Mouse (Mus musculus) forebrain, embryonic 12.5 days (tissue): ENCODE measurements around the gene Bcat1. TPM values are rescaled to one million over a fixed set of nuclear protein-coding genes. Genes with fewer than 3 reads are reported as not detected.
A peak's percentile ranks its signal among the peaks of the same experiment; 100 is the strongest.

ENCODE experiments used
- ATAC-seq: fragments of 200-750 bp; cut with Nextera tagmentation; 2 replicates; pipeline ENCODE4 v1.8.0; 2017; ENCODE audit warnings: moderate TSS enrichment; ENCODE audit not compliant: low FRiP score
- H3K27ac ChIP-seq: fragments of 300-500 bp; sonication (generic); 2 replicates; pipeline ENCODE4 v1.5.1; 2016; ENCODE audit warnings: mild to moderate bottlenecking
- H3K27me3 ChIP-seq: fragments of 300-500 bp; sonication (generic); 2 replicates; pipeline ENCODE4 v1.6.1; 2016; ENCODE audit warnings: mild to moderate bottlenecking
- H3K36me3 ChIP-seq: fragments of 300-500 bp; sonication (generic); replicated peaks from 2 replicates; pipeline ENCODE4 v1.6.1; 2016; ENCODE audit warnings: mild to moderate bottlenecking
- H3K4me1 ChIP-seq: fragments of 300-500 bp; sonication (generic); 2 replicates; pipeline ENCODE4 v1.6.1; 2016
- H3K4me2 ChIP-seq: fragments of 300-500 bp; sonication (generic); 2 replicates; pipeline ENCODE4 v1.6.1; 2016; ENCODE audit warnings: mild to moderate bottlenecking, moderate library complexity
- H3K4me3 ChIP-seq: fragments of 300-500 bp; sonication (generic); replicated peaks from 2 replicates; pipeline ENCODE4 v1.5.1; 2016; ENCODE audit warnings: mild to moderate bottlenecking
- H3K9ac ChIP-seq: fragments of 300-500 bp; sonication (generic); 2 replicates; pipeline ENCODE4 v1.6.1; 2016; ENCODE audit warnings: mild to moderate bottlenecking
- H3K9me3 ChIP-seq: fragments of 300-500 bp; sonication (generic); 2 replicates; pipeline ENCODE4 v1.6.1; 2016
- WGBS: fragments of 180-500 bp; shearing (Covaris S2); methylation state at CpG from one replicate; pipeline ENCODE4 v1.1.7; 2016; 5-methylcytosine and 5-hydroxymethylcytosine counted together
- polyA plus RNA-seq: library from polyadenylated mRNA; unstranded; fragments of >200 nt; fragmentation: Nextera tagmentation; extraction: Ambion mirVana; gene quantifications from 2 replicates; pipeline ENCODE4 v1.2.1, GENCODE M21; 2016

Bcat1 gene
- polyA plus RNA-seq: 98.9 and 105 TPM in 2 replicates

DNA sequence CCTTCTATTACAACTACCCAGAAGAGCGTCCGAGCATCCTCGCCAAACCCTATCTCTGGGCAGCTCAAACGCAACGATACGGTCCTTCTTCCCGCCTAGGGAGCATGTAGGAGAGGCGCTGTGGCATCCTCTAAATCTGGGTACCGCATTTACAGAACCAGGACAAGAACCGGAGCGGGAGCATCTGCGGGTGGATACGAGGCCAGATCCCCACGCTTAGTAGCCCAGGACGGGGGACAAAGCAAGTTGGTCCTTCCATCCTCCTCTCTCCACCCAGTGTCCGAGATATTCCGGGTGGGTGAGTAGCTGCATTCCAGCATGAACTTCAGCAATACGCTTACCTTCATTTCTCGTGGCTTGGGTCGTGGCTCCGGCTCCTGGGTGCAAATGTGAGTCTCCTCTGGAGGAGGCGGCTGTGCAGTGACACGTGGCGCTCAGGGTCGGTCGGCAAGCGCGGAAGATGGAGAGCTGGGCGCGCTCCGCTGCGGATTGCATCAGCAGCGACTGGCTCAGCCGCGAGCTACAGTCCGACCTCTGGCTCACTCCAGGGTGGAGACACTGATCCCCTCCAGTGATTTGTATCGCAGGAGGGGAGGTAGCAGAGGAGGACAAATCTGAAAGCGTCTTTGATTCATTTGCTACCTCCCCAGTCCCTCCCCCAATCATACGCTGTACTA lies at the start of gene Bcat1:
Bcat1 (minus strand) TSS at position 637 of the 677 bp plus-strand sequence.
- H3K4me1 ChIP-seq: peaks cover 7% of the 10 kb centered on the region; the same call in 1 of the 2 replicates
- WGBS: under 1% methylated on average over 39 of the region's 39 CpGs
- peak within 1 kb of the TSS; percentile 74 for H3K9ac ChIP-seq
- peak within 1 kb of the TSS; percentile 53 for H3K4me3 ChIP-seq
- peak within 1 kb of the TSS; percentile 91 for H3K4me2 ChIP-seq
- 0 out of 2 replicates have a peak, but pooled peaks cover 3% of the 10 kb centered on the region for H3K27me3 ChIP-seq
- H3K27ac ChIP-seq: no peak within 1 kb of the TSS
- peak; percentile 82 for ATAC-seq
- no peaks in the 10 kb centered on the region for H3K9me3 ChIP-seq
- no peaks in the 10 kb centered on the region for H3K36me3 ChIP-seq

DNA sequence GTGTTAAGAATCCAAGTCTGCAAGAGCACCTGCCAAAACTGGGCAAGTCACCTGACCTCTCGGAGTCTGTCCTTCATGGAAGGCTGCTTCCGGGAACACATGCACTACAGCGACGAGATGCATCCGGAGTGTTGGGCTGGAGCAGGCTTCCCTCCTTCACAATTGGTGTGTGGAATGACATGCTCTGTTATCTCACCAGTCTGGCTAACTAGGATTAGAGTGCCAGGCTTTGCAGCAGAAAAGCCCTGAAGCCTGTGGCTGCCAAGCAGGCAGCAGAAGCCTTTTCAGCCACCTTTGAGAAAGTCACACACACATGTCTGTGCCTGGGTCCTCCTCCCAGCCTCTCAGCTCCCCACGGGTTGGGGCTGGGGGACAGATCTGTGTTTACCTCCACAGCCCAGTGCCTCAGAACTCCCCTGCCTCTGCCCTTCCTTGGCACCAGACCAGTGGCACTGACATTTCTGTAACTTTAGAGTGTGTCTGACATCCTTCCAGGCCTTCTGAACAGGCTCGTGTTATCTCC lies 49.7 kb upstream of the Bcat1 start:
- WGBS: 73% methylated on average over 7 of the region's 7 CpGs

GRCm38 (mm10) chr6:145124621-145125020 lies 48.6 kb upstream of the Bcat1 start:
- H3K27me3 ChIP-seq: 0 out of 2 replicates have a peak, but pooled peaks cover 8% of the 10 kb centered on the region
- H3K4me2 ChIP-seq: no peak overlapping the region
- no peaks in the 10 kb centered on the region for H3K36me3 ChIP-seq
- 79% methylated on average over 1 of the region's 1 CpGs for WGBS
- ATAC-seq: no peak
- H3K4me3 ChIP-seq: no peak overlapping the region
- H3K9ac ChIP-seq: no peak overlapping the region
- 0 out of 2 replicates have a peak, but pooled peaks cover 6% of the 10 kb centered on the region for H3K9me3 ChIP-seq
- H3K4me1 ChIP-seq: peaks cover 23% of the 10 kb centered on the region
- H3K27ac ChIP-seq: no peak overlapping the region

More for the DNA sequence above, 49.7 kb upstream of the Bcat1 start:
- H3K4me2 ChIP-seq: no peak overlapping the region
- no peaks in the 10 kb centered on the region for H3K36me3 ChIP-seq
- H3K4me3 ChIP-seq: no peak overlapping the region
- no peak overlapping the region for H3K27ac ChIP-seq
- H3K27me3 ChIP-seq: 0 out of 2 replicates have a peak, but pooled peaks cover 8% of the 10 kb centered on the region
- 0 out of 2 replicates have a peak, but pooled peaks cover 6% of the 10 kb centered on the region for H3K9me3 ChIP-seq
- no peak for ATAC-seq
- H3K9ac ChIP-seq: no peak overlapping the region
- H3K4me1 ChIP-seq: peaks cover 20% of the 10 kb centered on the region

DNA sequence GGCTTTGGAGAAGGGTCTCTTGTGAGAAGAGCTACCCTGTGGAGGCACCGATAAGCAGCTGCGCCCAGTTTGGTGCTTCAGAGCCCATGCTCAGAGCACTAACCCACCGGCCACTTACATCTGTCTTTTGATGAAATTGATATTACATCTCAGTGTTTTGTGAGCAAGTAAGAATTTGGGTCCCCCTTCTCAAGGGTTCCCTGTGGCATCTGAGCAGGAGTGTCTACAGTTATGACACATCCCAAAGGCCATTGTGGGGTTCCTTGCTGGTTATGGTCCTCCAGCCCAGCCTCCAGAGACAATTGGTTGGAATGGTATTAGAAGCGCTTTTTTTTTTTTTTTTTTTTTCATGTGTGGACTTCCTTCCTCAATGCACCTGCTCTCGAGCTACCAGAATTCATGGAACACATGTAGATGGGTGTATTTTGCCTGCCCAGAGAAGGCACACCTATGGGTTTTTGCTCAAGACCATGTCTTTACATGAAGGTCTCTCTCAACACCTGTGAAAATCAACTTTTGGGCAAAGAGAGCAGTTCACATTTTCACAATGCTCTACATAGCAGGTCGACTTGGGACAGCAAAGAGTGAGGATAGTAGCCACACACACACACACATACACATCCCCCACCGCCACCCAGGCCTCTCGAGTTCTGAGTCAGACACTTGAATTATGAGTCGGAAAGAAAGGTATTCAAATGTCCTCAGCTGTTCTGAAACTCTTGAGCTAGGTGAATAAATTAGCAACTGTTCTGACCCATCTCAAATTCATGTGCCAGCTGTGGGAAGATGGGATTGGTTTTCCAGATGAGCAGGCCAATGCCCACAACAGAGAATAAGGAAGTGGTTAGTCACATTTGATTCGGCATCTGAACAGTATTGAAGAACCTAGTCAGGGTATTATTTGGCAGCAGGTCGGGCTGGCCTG lies 47.4 kb upstream of the Bcat1 start:
- Histone ChIP-seq H3K36me3 (no peaks in the 10 kb centered on the region), H3K9me3 (0 out of 2 replicates have a peak, but pooled peaks cover 6% of the 10 kb centered on the region), H3K4me1 (peaks cover 23% of the 10 kb centered on the region), H3K4me2 (no peak overlapping the region), H3K4me3 (no peak overlapping the region), H3K9ac (no peak overlapping the region), H3K27me3 (0 out of 2 replicates have a peak, but pooled peaks cover 8% of the 10 kb centered on the region), H3K27ac (no peak overlapping the region)
- 82% methylated on average over 11 of the region's 11 CpGs for WGBS
- ATAC-seq: no peak

DNA sequence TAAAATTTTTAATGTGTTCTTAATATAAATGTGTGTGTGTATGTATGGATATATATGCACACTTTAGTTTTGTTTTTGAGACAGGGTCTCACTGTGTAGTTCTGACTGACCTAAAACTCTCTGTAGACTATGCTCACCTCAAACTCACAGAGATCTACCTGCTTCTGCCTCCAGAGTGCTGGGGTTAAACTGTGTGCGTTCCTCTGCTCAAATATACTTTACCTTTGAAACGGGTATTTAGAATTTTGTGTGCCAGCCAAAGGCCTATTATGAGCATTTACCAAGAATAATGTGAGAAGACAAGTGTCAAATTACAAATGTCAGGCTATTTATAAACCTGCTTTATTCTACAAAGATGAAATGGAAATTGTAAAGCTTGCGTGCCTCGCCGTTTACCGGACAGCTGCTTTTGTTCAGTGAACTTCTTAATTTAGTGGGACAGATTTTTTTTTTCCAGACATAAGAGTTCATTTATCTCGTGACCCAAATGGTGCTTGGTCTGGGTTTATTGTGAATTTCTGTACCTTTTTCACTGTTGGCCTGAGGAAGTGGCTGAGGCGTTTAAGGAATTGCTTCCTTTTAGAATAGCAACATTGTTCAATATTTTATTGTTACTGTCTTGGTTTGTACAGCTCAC lies 46.6 kb upstream of the Bcat1 start:
- no peak overlapping the region for H3K4me3 ChIP-seq
- H3K36me3 ChIP-seq: no peaks in the 10 kb centered on the region
- 0 out of 2 replicates have a peak, but pooled peaks cover 4% of the 10 kb centered on the region for H3K9me3 ChIP-seq
- no peak overlapping the region for H3K9ac ChIP-seq
- WGBS: 48% methylated on average over 8 of the region's 8 CpGs
- no peak overlapping the region for H3K4me2 ChIP-seq
- H3K27ac ChIP-seq: no peak overlapping the region
- H3K4me1 ChIP-seq: peaks cover 23% of the 10 kb centered on the region
- H3K27me3 ChIP-seq: 0 out of 2 replicates have a peak, but pooled peaks cover 8% of the 10 kb centered on the region
- no peak for ATAC-seq

- H3K4me3 ChIP-seq: no peak overlapping the region
- no peaks in the 10 kb centered on the region for H3K9me3 ChIP-seq
- peaks cover 26% of the 10 kb centered on the region for H3K4me1 ChIP-seq
- H3K9ac ChIP-seq: no peak overlapping the region
- H3K27me3 ChIP-seq: 0 out of 2 replicates have a peak, but pooled peaks cover 8% of the 10 kb centered on the region
- ATAC-seq: no peak
- WGBS: 42% methylated on average over 21 of the region's 21 CpGs
- H3K36me3 ChIP-seq: no peaks in the 10 kb centered on the region
- no peak overlapping the region for H3K4me2 ChIP-seq
- H3K27ac ChIP-seq: no peak overlapping the region
Observed at GRCm38 (mm10) chr6:145121590-145122420, 45.8 kb upstream of the Bcat1 start.

DNA sequence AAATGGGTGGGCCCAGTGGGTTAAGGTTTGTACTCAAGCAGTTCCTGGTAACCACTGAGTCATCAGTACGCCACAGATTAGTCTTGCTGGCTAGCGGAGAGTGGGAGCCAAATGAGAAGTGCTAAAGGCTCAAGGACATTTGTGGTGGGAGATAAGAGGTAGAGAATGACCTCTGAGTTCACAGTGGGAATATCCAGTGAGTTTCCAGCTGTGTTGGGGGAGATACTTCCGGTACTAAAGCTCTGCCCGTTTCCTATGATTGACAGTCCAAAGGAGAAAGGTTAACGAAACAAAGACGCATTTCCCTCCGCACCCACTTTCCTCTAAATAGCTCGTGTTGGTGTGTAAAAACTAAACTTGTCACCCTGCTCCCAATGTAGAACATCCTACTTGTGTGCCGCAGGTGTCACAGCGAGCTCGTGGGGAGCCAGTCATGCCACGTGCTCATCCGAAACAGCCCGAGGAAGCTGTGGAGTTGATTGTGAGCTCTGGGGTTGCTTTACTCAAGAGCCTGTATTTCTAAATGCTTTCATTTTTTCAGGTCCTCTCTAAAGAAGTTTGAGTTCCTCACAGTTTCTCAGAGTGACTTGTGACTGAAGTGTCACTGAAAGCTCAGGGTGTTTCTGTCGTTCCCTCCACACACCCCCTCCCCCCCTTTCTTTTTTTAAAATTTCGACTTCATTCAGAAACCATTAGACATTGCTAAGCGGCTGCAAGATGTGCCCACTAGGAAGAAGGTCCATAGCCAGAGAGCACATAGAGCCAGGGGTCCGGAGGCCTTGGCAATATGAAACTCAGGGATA lies 45.0 kb upstream of the Bcat1 start:
- ATAC-seq: no peak
- Histone ChIP-seq H3K9ac (no peak overlapping the region), H3K27me3 (0 out of 2 replicates have a peak, but pooled peaks cover 8% of the 10 kb centered on the region), H3K36me3 (no peaks in the 10 kb centered on the region), H3K27ac (no peak overlapping the region), H3K4me3 (no peak overlapping the region), H3K4me1 (peaks cover 34% of the 10 kb centered on the region), H3K9me3 (no peaks in the 10 kb centered on the region), H3K4me2 (no peak overlapping the region)
- WGBS: 57% methylated on average over 18 of the region's 18 CpGs

DNA sequence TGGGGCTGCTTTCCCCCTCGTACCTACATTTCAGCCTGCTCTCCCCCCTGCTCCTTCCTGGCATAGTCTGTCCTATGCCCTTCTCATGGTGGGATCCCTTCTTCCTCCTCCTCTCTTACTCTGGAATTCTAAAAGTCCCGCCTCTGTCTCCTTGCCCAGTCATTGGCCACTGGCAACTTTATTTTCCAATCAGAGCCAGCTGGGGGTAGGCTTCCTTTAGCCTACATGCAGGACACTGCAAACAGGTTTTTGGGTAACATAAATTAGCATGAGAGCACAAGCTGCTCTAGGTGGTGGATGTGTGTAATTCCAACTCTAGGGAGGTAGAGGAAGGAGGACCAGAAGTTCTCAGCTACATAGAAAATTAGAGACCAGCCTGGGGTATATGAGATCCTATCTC lies 44.1 kb upstream of the Bcat1 start:
- H3K27ac ChIP-seq: no peak overlapping the region
- H3K4me3 ChIP-seq: no peak overlapping the region
- H3K27me3 ChIP-seq: 0 out of 2 replicates have a peak, but pooled peaks cover 8% of the 10 kb centered on the region
- no peak overlapping the region for H3K9ac ChIP-seq
- ATAC-seq: no peak
- no peak overlapping the region for H3K4me2 ChIP-seq
- peaks cover 35% of the 10 kb centered on the region for H3K4me1 ChIP-seq
- no peaks in the 10 kb centered on the region for H3K36me3 ChIP-seq
- no peaks in the 10 kb centered on the region for H3K9me3 ChIP-seq
- WGBS: 74% methylated on average over 2 of the region's 2 CpGs

DNA sequence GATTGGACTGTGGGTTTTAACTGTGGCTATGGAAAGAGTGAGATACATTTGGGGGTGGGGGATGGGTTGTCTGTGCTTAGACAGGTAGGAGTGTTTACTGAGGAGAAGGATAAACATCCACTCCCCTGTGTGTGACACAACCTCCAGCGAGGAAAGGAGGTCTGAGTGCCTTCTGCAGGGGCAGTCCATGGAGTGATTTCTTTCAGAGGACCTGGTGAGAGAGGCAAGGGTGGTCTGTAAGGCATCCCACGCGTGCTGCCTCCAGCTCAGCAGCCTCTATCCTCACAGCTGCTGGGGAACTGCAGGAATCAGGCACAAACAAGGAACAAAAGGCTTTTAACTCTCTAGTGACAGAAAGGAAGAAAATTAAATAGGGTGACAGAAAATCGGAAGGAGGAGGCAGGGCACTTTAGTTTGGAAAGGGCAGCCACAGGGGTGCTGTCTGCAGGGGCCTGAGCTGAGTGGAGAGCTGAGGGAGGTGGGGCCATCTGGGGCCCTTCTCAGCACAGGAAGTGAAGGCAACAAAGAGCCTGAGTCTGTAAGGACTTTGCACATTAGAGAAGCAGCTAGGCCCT lies 40.2 kb upstream of the Bcat1 start:
- Histone ChIP-seq H3K36me3 (no peaks in the 10 kb centered on the region), H3K4me3 (no peak overlapping the region), H3K9me3 (no peaks in the 10 kb centered on the region), H3K27me3 (no peaks in the 10 kb centered on the region), H3K4me1 (peaks cover 20% of the 10 kb centered on the region), H3K9ac (no peak overlapping the region), H3K27ac (peak overlapping the region; percentile 78), H3K4me2 (peak overlapping the region; percentile 27)
- peak; percentile 89 for ATAC-seq
- 4% methylated on average over 4 of the region's 4 CpGs for WGBS

DNA sequence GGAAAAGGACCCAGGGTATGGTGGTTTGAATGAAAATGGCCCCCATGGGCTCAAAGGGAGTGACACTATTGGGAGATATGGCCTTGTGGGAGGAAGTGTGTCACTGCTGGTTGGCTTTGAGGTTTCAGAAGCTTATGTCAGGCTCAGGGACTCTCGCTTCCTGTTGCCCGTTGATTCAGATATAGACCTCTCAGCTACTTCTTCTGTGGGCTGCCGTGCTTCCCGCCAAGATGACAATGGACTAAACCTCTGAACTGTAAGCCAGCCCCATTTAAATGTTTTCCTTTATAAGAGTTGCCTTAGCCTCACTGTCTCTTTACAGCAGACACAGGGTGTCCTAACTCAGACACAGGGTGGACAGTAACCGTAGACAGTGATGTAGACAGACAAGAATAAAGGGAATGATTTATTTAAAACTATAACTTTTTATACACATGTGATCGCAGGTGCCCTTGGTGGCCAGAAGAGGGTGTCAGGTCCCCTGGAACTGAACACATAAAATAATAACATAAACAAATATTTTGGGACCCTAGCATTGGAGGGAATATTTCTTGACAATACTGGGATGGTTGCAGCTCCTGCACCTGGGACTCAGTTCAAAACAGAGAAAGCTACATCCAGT lies 39.6 kb upstream of the Bcat1 start, which contains the start of gene Lrmp:
Lrmp (plus strand) TSS at position 178 of the 622 bp plus-strand sequence.
- no peak for ATAC-seq
- Histone ChIP-seq H3K27ac (peak within 1 kb of the TSS; percentile 78), H3K9ac (no peak within 1 kb of the TSS), H3K4me1 (peaks cover 14% of the 10 kb centered on the region), H3K27me3 (no peaks in the 10 kb centered on the region), H3K4me3 (no peak within 1 kb of the TSS), H3K9me3 (no peaks in the 10 kb centered on the region), H3K36me3 (no peaks in the 10 kb centered on the region), H3K4me2 (peak within 1 kb of the TSS; percentile 27)
- WGBS: 71% methylated on average over 6 of the region's 6 CpGs
